Mouse (Mus musculus) spleen, adult 2 months (tissue): ENCODE measurements around the gene Gm15293. TPM values are rescaled to one million over a fixed set of nuclear protein-coding genes. Genes with fewer than 3 reads are reported as not detected.
"Not testable (repeated sequence)": the region's sequence is repeated elsewhere in the genome, so short reads cannot be mapped to it uniquely, and the experiment has no call there.

Experiments
- DNase-seq, 2 experiments: peaks; one replicate each; pipeline versions ENCODE4 v3.0.0 to v3.0.0-alpha.2; 2012 to 2021; ENCODE audit warnings: low spot score in 2 of 2, low read depth in 1 of 2
- H3K27ac ChIP-seq: fragments of 200-500 bp; 2 replicates; pipeline ENCODE4 v1.5.1; 2012; ENCODE audit warnings: low read length, inconsistent platforms; ENCODE audit not compliant: insufficient read depth
- H3K27me3 ChIP-seq: fragments of 200-500 bp; 2 replicates; pipeline ENCODE4 v1.6.1; 2012; ENCODE audit warnings: mild to moderate bottlenecking, moderate library complexity, low read length, inconsistent platforms; ENCODE audit not compliant: control insufficient read depth, insufficient read depth
- H3K36me3 ChIP-seq: fragments of 200-500 bp; 2 replicates; pipeline ENCODE4 v1.6.1; 2012; ENCODE audit warnings: mild to moderate bottlenecking, low read length, inconsistent platforms; ENCODE audit not compliant: control insufficient read depth, insufficient read depth
- H3K4me1 ChIP-seq: fragments of 200-500 bp; 2 replicates; pipeline ENCODE4 v1.6.1; 2011; ENCODE audit warnings: inconsistent platforms; ENCODE audit not compliant: control insufficient read depth, insufficient read depth, insufficient read length
- H3K4me3 ChIP-seq: fragments of 200-500 bp; 2 replicates; pipeline ENCODE4 v1.5.1; 2011; ENCODE audit warnings: mild to moderate bottlenecking, inconsistent platforms; ENCODE audit not compliant: insufficient read depth, insufficient read length; ENCODE audit errors: extremely low read depth
- WGBS: fragments of 180-500 bp; shearing (Covaris S2); methylation state at CpG from one replicate; pipeline ENCODE4 v1.1.7; 2018; 5-methylcytosine and 5-hydroxymethylcytosine counted together
- polyA plus RNA-seq: library from polyadenylated mRNA; depleted of rRNA; stranded (reverse); fragments of >200 nt; gene quantifications from 2 replicates; pipeline ENCODE4 v1.2.3, GENCODE M21; 2012; rRNA removed

Gm15293 gene
- polyA plus RNA-seq = not detected in 2 replicates

- not testable (repeated sequence) for H3K27ac ChIP-seq, H3K36me3 ChIP-seq, H3K27me3 ChIP-seq, H3K4me3 ChIP-seq, DNase-seq, H3K4me1 ChIP-seq
- WGBS = no CpG with 5 or more reads among the region's 1 CpGs
Observed at GRCm38 (mm10) chr8:21201261-21201660, at the start of gene Gm15293. Gm15293 (plus strand) TSS chr8:21201561.

- H3K27ac ChIP-seq, DNase-seq, H3K27me3 ChIP-seq, H3K4me3 ChIP-seq, H3K4me1 ChIP-seq, H3K36me3 ChIP-seq: not testable (repeated sequence)
- WGBS = no CpG with 5 or more reads among the region's 1 CpGs
Observed at GRCm38 (mm10) chr8:21161977-21162376, 39.4 kb upstream of the Gm15293 start, which contains the start of gene Defa22. Defa22 (plus strand) TSS chr8:21162277.

GRCm38 (mm10) chr8:21191314-21191713 lies 10.0 kb upstream of the Gm15293 start, which contains the start of gene Defa31:
Defa31 (plus strand) TSS chr8:21191614.
- H3K4me1 ChIP-seq, H3K27ac ChIP-seq: not testable (repeated sequence)

More at GRCm38 (mm10) chr8:21191314-21191713, 10.0 kb upstream of the Gm15293 start, which contains the start of gene Defa31:
- H3K27me3 ChIP-seq, H3K4me3 ChIP-seq, H3K36me3 ChIP-seq, DNase-seq: not testable (repeated sequence)
- no CpG with 5 or more reads among the region's 1 CpGs for WGBS

Other genes starting within 250 kb of the Gm15293 start
- gene Defa21, start 176.0 kb upstream of the Gm15293 start, polyA plus RNA-seq = not detected in 2 replicates
- not detected in 2 replicates for gene Defa23, start 146.5 kb upstream of the Gm15293 start, polyA plus RNA-seq
- not detected in 2 replicates for gene Defa35, start 136.5 kb upstream of the Gm15293 start, polyA plus RNA-seq
- gene Defa25, start 117.1 kb upstream of the Gm15293 start, polyA plus RNA-seq = not detected in 2 replicates
- not detected in 2 replicates for gene Gm14851, start 105.5 kb upstream of the Gm15293 start, polyA plus RNA-seq
- not detected in 2 replicates for gene Defa30, start 66.9 kb upstream of the Gm15293 start, polyA plus RNA-seq
- not detected in 2 replicates for gene Defa22, start 39.3 kb upstream of the Gm15293 start, polyA plus RNA-seq
- gene Defa31, start 9.9 kb upstream of the Gm15293 start, polyA plus RNA-seq = not detected in 2 replicates
- gene Gm15292, start 48.2 kb downstream of the Gm15293 start, polyA plus RNA-seq = not detected in 2 replicates
- not detected in 2 replicates for gene Defa27, start 114.0 kb downstream of the Gm15293 start, polyA plus RNA-seq
- not detected in 2 replicates for gene Defa29, start 125.5 kb downstream of the Gm15293 start, polyA plus RNA-seq
- gene Defa2, start 177.0 kb downstream of the Gm15293 start, polyA plus RNA-seq = not detected in 2 replicates
- gene Defa33, start 190.2 kb downstream of the Gm15293 start, polyA plus RNA-seq = not detected in 2 replicates
- gene Defa36, start 225.8 kb downstream of the Gm15293 start, polyA plus RNA-seq = not detected in 2 replicates